Mouse (Mus musculus) ovary, adult 18-20 months (tissue): ENCODE measurements around the gene Sult6b2.

Source experiments
- DNase-seq: peaks from one replicate; pipeline ENCODE4 v3.0.0; 2022; ENCODE audit warnings: low spot score, mixed read lengths

Gene Sult6b2

DNA sequence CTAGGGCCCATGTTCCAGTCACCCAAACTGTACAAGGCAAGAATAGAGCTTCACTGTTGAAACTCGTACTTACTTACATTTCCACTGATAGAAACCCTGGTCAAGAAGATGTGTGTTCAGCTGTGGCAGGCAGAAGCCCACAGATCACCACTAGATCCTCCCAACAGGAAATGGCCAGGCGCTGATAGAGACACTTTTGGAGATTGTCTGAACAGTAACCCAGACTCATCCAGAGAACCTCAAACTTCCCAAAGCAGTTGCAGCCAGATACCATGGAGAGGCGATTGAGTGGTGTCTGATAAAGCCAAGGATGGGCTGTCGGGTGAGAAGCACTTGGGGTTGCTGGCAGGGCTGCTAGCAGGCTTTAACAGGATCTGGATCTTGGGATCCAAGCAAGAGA is 27.4 kb downstream of the Sult6b2 start:
- DNase-seq = no peak

DNA sequence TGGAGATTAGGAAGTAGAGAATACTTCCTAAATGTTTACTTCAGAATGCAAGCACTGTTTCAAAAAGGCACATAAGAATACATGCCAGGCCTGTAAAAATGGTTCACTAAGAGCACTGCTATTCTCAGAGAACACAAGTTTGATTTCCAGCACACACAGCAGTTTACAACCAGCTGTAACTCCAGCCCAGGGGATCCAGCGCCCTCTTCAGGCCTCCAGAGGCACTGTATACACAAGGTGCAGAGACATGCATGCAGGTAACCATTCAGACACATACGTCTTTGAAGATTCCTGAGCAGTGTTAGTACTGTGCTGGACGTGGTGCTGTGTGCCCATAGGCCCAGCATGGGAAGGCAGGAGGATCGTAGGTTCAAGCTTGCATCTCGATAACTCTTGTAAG is 30.7 kb downstream of the Sult6b2 start:
- no peak for DNase-seq

DNA sequence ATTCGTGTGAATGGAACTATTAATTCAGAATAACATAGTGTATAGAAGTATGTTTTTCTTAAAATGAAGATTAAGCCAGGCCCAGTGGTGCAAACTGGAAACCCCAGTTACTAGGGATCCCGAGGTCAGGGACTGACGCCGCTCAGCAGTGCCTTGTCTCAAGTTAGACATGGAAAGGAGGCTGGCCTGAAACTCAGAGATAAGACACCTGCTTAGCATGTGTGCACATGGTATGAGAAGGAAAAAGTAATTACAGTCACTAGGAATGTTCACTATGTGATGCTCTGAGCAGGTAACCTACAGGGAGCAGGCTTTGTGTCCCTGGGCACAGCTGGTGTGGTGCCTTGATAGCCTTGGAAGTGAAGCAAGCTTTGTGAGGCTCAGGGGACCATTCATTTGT is 32.7 kb downstream of the Sult6b2 start:
- DNase-seq = no peak

DNA sequence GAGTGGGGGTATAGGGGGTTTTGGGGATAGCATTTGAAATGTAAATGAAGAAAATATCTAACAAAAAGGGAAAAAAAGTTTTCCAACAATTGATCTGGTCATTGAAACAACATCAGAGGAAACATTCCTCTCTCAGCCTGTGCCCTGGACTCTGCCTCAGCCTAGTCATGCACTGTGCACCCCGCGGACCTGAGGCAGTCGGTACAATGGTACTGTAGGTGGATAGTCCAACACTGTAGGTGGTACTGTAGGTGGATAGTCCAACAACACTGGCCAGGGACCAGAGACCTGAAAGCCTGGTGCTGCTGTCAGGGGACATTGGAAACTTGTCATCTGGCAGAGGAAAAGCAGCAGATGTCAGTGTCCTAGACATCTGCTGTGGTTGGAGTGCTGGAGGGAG is 34.4 kb downstream of the Sult6b2 start:
- DNase-seq = no peak

DNA sequence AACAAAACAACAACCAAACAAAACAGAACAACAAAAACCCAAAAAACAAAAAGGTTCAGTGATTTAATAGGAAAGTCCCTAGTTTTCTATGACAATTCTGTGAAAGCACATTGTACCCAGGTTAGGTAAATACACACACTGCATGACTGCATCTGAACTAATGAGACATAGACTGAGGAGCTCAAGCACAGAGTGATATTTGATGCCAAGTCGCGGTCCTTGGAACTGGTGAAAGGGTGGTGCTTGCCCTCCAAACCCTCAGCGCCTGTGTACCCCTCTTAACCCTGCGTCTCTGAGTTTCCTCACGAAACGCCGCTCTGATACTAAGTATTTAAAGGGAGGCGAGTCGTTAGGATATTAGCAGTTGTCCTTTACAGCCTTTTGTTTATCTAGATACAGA is 37.0 kb downstream of the Sult6b2 start:
- no peak for DNase-seq

DNA sequence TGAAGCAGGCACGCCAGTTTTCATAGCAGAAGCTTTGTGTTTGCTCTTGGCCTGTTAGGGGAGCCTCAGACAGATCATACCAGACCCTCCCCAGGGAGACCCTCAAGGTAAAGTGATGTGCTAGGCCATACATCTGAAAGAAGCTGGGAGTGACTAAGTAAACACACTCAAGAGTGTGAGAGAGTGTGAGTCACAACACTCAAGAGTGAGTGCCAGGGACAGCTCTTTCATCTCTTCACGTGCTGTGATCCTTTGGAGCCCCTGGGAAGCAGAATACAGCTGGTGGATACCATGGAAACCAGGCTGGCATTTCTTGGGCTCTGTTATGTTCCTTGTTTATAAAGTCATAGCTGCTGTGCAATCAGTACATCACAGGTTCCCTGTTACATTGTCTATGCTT is 39.4 kb downstream of the Sult6b2 start:
- DNase-seq = no peak

DNA sequence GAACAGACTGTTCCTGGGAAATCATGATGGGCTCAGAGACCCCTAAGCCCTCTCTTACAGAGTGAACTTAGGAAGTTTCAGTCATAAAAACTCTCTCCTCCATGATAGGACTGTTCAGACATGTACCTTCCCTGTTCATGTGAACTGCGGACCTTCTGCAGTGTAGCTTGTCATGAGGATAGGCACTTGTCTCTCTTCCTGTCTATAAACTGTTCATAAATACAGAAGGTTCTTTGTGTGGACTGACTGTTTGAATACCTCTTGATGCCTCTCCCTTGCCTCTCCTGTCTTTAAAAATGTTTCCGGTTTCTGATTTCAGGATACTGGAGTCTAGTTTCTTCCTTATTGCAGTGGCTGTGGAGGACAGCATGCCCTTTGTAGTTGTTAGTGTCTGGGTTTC is 44.7 kb downstream of the Sult6b2 start:
- no peak for DNase-seq

DNA sequence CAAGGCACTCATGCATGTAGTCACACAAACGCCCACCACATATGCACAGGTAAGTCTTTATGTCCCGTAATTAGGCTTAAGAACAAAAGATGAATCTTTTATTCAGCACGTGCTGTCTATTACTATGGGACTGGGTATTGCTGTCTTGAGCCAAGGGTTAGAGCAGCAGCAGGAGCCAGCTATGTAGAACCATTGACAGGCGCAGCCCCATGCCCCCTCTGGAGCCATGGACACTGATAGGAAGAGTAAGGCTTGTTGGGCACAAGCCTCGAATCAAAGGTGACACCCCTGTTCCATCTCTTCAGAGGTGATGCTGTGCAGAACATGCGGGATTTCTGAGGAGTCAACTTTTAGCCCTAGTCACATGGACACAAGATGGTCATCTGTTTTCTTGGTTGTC is 45.7 kb downstream of the Sult6b2 start:
- no peak for DNase-seq

DNA sequence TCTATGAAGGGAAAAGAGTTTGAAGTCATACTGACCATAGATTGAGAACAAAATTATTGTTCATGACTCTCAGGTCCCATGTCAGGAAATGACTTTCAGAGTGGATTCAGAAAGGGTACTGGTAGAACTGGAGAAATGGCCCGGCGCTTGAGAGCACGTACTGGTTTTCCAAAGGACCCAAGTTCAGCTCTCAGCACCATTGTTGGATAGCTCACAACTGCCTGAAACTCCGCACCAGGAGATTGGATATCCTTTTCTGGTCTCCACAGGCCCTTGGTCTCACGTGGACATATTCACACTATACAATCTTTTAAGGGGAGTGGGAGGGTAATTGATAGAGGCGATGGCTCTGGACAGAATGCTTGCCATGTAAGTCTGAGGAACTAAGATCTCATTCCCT is 46.3 kb downstream of the Sult6b2 start:
- DNase-seq = no peak

DNA sequence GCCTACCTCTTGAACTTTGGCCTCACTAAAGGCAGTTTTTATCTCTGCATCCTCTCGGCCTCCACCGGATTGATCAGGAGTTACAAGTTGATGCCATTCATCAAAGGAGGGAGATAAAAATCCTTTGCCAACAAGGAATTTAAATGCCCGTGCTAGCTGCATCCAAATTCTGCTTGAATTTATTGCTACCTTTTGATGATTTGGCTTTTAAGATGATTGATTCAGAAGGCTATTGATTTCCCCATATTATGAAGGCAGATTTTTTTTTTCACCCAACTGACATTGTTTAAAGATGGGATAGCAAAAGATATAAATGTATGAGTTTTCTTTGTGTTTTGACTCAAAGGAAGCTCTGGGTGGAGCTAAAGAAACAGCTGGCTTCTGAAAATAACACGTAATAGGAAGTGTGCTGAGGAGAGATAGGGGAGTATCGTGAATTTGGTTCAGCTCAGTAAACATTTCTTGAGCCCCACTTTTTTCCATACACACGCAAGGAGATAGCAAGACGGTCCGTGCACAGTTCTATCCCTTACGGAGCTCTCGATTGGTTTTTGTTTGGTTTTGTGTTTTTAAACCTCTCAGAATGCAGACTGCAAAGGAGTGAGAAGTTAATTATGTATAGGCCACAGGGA is 46.9 kb downstream of the Sult6b2 start:
- no peak for DNase-seq

DNA sequence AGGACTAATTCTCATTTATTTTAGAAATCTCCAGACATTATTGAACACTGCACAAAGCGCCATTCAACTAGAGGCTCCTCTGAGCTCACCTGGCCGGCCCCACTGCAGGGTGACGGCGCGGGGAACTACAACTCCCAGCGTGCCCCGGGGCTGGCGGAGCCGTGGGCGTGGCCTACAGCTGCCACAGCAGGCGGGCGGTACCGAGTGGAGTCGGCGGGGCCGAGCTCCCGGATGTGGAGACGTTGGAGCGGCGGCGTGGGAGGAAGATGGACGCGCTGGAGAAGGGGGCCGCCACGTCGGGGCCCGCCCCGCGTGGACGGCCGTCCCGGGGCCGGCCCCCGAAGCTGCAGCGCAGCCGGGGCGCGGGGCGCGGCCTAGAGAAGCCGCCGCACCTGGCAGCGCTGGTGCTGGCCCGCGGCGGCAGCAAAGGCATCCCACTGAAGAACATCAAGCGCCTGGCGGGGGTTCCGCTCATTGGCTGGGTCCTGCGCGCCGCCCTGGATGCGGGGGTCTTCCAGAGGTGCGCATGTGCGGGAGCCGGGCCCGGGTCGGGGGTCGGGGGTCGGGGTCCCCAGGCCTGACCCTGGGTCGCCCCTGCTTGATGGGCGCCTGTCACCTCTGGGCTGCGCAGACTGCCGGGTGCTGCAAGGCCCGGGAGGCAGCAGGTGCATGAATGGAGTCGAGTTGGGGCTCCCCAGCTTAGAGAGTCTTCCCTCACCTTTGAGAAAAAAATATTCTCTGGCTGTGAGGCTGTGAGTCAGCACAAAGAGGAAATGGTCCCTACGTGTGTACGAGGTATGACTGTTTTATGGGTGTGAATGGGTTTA is 47.6 kb downstream of the Sult6b2 start, which contains the start of gene Cmas:
Cmas (plus strand) TSS at position 180 of the 827 bp plus-strand sequence.
- DNase-seq = peak; percentile 75

DNA sequence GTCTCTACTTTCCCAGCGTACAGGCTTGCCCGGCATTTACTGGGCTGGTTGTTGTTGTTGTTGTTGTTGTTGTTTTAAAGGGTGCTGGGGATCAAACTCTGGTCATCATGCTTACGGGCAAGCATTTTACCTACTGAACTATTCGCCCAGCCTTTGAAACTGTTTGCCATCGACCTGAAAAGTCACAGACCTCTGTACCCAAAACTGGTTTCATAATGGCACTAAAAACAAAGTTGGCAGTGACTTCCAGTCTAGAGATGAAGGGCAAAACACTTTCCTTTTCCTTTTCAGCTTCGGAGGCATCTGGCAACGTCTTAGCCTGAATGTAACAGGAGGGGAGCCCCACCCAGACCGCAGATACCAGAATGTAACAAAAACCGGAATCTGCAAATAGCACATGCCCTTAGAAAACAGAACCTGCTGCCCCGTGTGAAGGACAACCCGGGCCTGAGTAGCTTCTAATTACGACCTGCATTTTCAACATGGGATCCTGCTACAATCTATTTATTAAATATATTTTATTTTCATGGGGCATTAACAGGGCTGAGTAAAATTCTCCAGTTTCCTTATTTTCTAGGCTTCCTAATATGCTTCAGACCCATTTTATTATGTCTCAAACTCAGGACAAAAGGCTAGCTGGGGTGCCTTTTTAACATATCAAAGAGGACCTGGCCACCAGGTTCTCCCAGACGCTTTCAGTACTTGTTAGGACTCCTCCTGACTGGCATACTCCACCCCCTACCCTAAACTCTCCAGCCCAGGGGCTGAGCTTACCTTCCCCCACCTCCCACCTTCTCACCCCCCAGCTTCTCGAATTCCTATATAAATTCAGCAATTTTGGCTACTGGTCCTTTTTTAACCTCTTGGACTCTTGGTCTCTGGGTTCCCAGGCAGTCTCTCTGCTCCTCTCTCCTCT is 51.7 kb downstream of the Sult6b2 start:
- DNase-seq = no peak

DNA sequence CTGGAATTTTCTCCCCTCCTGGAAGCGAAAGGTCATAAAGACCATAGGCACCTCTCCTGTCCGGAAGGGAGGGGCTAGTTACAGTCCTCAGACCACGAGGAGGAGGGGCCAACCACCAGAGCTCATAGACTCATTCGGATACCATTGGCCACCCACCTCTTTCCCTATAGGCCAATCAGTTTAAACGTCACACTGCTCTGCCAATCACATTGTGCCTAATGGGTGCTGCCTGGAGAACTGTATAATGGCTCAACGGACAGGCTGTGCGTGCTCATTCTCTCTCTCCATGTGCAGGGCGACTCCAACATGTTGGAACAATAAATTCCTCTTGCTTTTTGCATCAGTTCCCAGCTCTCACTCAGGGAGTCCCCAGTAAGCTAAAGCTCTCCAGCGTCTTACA is 52.9 kb downstream of the Sult6b2 start:
- DNase-seq = no peak

DNA sequence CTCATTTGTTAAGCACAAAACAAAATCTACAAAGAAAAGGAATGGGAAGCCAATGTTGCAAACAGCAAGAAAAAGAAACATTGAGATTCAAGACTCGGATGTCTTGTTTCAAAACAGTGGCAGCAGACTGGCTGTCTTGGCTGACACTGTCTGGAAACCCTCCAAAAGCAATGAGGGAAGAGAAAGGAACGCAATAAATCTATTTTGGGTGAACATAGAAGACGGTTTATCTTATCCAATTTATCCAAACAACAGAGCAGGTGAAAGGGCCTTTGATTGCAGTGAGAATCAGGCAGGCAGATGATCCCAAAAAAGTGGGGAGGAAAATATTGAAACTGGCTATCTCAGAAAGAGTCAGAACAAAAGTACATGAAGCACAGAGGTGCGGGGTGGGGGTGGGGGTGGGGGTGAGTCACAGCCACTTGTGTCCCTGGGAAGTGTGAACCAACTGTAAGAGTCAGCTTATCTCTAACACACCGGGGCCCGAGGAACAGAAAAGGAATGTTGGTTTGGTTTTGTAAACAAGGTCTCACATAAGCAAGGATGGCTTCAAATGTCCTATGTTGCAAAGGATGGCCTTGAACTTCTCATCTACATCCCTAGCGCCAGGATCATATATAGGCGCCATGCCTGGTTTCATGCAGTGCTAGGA is 56.1 kb downstream of the Sult6b2 start:
- no peak for DNase-seq

DNA sequence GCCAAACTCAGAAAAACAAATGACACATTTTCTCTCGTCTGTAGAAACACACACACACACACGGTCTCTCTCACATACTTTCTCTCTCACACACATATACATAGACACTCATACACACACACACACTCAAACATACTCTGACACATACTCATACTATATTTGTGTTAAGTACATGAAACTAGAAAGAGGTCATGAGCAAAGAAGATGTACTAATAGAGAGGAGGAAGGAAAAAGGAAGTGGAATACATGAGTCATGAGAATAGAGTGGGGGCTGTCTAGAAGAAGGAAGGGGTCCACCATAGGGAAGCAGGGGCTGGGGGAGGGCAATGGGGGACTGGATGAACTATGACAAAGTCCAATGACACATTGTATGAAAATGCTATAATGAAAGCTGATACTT is 57.1 kb downstream of the Sult6b2 start:
- no peak for DNase-seq

DNA sequence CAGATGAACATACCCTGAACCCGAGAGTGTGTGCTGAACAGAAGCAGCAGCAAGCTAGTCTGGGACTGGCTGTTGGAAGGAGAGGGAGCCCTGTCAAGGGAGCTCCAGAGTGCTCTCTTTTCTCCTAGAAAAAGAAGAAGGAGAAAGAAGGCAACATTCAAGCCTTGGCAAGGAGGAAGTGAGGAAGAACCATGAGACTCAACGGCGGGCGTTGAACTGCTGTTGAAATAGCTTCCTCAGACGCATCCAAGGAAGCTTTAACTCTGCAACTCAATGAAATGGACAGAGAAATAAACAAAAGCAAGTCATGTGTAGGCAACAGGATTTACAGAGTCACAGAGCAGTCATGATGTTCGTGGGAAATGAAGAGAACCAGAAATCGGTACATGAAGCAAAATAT is 57.5 kb downstream of the Sult6b2 start:
- no peak for DNase-seq

DNA sequence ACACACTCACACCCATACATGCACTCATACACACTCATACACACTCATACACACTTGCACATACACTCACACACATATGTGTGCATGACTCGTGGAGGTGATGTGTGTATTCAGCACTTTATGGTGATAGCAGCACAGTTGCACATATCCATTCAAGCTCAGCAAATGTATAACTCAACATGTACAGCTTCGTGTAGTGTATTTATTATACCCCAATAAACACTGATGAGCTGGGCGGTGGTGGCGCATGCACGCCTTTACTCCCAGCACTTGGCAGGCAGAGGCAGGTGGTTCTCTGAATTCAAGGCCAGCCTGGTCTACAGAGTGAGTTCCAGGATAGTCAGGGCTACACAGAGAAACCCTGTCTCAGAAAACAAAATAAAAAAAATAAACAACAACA is 58.8 kb downstream of the Sult6b2 start:
- no peak for DNase-seq

DNA sequence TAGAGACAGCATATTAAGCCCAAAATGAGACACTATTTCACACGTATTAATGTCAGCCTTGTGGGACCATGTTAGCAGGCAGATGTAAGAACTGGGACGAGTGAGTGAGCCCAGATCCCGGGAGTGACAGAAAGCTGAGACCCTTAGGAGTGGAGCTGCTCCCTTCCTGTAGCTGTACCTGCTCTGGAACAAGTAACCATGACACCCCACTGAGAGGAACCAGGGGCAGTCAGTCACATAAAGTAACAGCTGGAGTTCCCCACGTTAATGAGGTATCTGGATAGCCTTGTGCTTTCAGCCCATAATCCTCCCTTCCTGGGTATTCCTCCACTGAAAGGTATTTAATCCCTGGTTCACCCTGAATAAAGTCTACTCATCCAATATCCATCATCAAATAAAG is 61.1 kb downstream of the Sult6b2 start:
- no peak for DNase-seq

DNA sequence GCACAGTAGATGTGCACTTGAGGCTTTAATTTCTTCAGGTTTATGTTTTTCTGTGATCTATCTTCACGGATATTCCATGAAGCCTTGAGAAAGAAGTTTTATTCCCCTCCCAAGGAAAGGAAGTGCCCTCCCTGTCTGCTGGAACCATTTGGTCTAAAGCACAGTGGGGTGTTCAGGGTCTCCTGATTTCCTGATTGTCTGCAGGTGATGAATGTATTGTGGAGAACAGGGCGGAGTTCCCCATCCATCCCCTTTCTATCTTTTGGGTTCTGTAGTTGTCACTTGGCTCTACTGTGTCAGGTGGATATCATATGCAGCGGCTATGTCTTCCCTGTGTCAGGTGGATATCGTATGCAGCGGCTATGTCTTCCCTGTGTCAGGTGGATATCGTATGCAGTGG is 62.5 kb downstream of the Sult6b2 start:
- no peak for DNase-seq

DNA sequence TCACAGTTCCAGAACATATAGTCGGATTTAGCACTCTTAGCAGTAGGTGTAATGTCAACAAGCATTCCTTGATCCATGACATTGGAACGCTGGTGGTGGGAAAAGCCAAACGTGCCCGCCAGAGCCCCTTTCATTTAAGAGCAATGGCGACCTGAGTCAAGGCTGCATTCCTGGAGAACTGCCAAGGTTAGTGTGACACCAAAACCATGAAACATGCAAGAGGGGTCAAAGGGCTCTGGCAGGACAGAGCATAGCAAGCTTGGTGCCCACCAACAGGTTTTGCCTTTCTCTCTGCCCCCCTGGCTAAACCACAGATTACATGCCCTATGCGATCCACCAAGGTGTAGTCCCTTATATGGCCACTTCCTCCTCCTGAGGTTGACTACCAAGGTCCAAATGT is 65.7 kb downstream of the Sult6b2 start:
- no peak for DNase-seq

DNA sequence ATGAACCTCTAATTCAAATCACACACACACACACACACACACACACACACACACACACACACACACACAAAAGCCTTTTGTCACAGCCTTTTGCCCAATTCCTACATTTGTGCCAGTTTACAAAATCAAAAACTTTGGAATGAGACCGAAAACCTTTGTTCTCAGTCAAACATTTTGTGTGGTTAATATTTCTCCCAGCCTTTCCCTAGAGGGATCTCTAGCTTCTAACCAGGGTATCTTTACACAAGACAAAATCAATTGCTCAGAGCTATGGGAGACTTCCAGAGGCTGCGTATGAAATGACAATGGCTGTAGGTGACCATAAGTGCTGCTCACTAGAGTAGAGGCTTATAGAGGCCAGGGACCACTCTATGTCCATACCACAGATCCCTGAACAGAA is 66.1 kb downstream of the Sult6b2 start:
- DNase-seq = no peak

DNA sequence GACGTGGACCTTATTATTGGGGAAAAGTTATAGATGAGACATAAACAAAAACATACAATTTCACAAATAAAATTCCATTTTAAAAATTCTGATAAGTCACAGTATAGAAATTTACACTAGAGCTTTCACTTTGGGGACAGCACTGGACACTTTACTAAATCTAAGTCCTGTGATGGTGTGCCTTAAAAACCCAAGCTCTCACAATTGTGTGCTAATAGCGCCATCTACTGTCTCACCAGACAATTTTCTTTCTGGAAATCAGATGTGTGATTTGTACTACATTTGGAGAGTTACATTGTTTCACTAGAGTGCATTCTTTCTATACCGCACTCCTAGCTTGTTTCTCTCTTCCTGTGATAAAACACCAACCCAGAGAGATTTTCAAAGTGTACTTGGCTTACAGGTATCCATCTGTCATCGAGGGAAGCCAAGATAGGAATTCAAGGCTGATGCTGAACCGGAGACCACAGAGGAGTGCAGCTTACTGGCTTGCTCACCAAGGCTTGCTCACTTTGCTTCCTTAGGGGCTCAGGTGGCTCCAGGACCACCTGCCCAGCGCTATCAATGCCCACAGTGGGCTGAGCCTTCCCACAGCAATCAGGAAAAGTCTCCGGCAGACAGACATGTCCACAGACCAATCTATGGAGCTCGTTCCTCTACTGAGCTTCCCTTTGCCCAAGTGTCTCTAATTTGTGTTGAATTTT is 68.8 kb downstream of the Sult6b2 start:
- no peak for DNase-seq
